Mouse (Mus musculus) G1E (cell line): ENCODE measurements around the gene Odf4. TPM values are rescaled to one million over a fixed set of nuclear protein-coding genes. Genes with fewer than 3 reads are reported as not detected.

Source experiments
- ATAC-seq: 2 replicates; pipeline ENCODE4 v1.8.0; 2016; ENCODE audit warnings: mild to moderate bottlenecking; ENCODE audit not compliant: insufficient number of reproducible peaks, poor library complexity, low FRiP score, severe bottlenecking; ENCODE audit errors: extremely low read depth
- DNase-seq: peaks from one replicate; pipeline ENCODE4 v3.0.0; 2012; ENCODE audit warnings: low spot score
- H3K27me3 ChIP-seq: 2 replicates; pipeline ENCODE4 v1.6.1; 2012; ENCODE audit warnings: mild to moderate bottlenecking, low read length, inconsistent platforms; ENCODE audit not compliant: insufficient read depth
- H3K36me3 ChIP-seq: replicated peaks from 2 replicates; pipeline ENCODE3; 2012; ENCODE audit warnings: mild to moderate bottlenecking, inconsistent platforms
- H3K4me1 ChIP-seq: 2 replicates; pipeline ENCODE4 v1.6.1; 2012; ENCODE audit warnings: low read depth, low read length, inconsistent platforms, mixed read lengths; ENCODE audit not compliant: insufficient read depth
- H3K4me3 ChIP-seq: 2 replicates; pipeline ENCODE4 v1.5.1; 2012; ENCODE audit warnings: low read depth, mild to moderate bottlenecking, inconsistent platforms, low read length, moderate library complexity, mixed read lengths
- H3K9me3 ChIP-seq: replicated peaks from 2 replicates; pipeline ENCODE4 v1.6.1; 2012; ENCODE audit warnings: inconsistent platforms
- CTCF ChIP-seq: IDR thresholded peaks from 2 replicates; pipeline ENCODE4 v1.5.1; 2012; ENCODE audit warnings: low read depth, low read length, inconsistent platforms, mixed read lengths
- GATA1 ChIP-seq: IDR thresholded peaks from 2 replicates; pipeline ENCODE4 v1.6.1; 2012; ENCODE audit warnings: borderline replicate concordance, low read length, inconsistent platforms, mixed read lengths
- GATA2 ChIP-seq: IDR thresholded peaks from 2 replicates; pipeline ENCODE4 v1.6.1; 2012; ENCODE audit warnings: low read depth, low read length, inconsistent platforms, borderline replicate concordance
- POLR2AphosphoS5 ChIP-seq: IDR thresholded peaks from 2 replicates; pipeline ENCODE4 v1.6.1; 2012; ENCODE audit warnings: low read depth, low read length, inconsistent platforms; ENCODE audit not compliant: insufficient replicate concordance
- TAL1 ChIP-seq: conservative IDR thresholded peaks from 2 replicates; pipeline ENCODE4 v1.6.1; 2012; ENCODE audit warnings: low read depth, low read length, inconsistent platforms, mixed read lengths
- polyA plus RNA-seq: library from polyadenylated mRNA; stranded (reverse); fragments of >175 nt; gene quantifications from 2 replicates; pipeline ENCODE4 v1.2.3, GENCODE M21; 2012
- total RNA-seq, 2 experiments: library from RNA; stranded (forward) in 1 of 2; stranded (reverse) in 1 of 2; fragments of 200-1000 nt in 1 of 2; fragments of >200 nt in 1 of 2; fragmentation: Nextera tagmentation in 1 of 2; gene quantifications; 2 replicates each; pipeline ENCODE4 v1.2.3; 2014 to 2017

Gene Odf4
- total and polyA plus RNA-seq, 3 experiments = not detected

DNA sequence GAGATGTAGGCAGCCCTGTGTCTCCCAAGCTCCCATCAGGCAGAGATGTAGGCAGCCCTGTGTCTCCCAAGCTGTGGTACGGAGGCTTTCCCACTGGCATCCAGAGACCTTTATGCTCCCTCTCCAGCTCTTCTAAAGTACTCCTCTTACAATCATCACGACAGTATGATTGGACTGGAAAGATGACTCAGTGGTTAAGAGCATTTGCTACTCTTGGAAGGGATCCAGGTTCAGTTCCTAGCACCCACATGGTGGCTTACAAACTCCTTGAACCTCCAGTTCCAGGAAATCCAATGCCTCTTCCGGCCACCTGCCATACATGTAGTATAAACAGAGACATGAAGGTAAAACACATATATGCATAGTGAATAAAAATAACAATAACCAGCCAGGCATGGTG, 34.7 kb upstream of the Odf4 start:
- no peak for ATAC-seq
- H3K36me3 ChIP-seq = no peaks in the 10 kb centered on the region
- H3K4me1 ChIP-seq = peaks cover 19% of the 10 kb centered on the region
- peaks cover 19% of the 10 kb centered on the region for H3K27me3 ChIP-seq
- H3K4me3 ChIP-seq = no peak overlapping the region
- H3K9me3 ChIP-seq = no peaks in the 10 kb centered on the region
- no peak for DNase-seq
- TF ChIP-seq POLR2AphosphoS5 (no peak), TAL1 (no peak), CTCF (no peak), GATA2 (no peak), GATA1 (no peak)

- no peak for TF ChIP-seq CTCF
- peaks cover 20% of the 10 kb centered on the region for H3K4me1 ChIP-seq
- H3K4me3 ChIP-seq = no peak overlapping the region
- no peak for DNase-seq
- H3K36me3 ChIP-seq = no peaks in the 10 kb centered on the region
- no peak for ATAC-seq
- H3K9me3 ChIP-seq = no peaks in the 10 kb centered on the region
- peaks cover 50% of the 10 kb centered on the region for H3K27me3 ChIP-seq
Measured at GRCm38 (mm10) chr11:68957971-68958370, 31.1 kb upstream of the Odf4 start.

DNA sequence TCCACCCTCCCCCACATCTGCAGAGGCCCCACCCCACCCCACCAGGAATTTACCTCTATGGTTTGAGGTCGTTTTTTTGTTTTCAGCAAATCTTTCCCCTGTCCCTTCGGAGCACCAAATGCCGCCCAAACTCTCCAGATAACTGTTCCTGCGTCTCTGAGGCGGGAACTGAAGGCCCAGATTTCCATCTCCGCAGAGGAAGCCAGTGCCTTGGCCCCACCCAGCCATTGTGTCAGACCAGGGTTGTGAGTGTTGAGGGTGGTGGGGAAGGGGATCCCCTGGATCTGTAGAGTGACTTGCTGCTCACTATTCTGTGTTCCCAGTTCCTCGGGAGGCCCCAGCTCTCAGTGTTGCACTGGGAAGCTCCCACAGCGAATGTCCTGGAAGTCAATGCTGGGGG, 30.4 kb upstream of the Odf4 start, which contains the start of gene Arhgef15:
Arhgef15 (minus strand) TSS at position 173 of the 400 bp plus-strand sequence.
- H3K27me3 ChIP-seq = peaks cover 51% of the 10 kb centered on the region
- H3K9me3 ChIP-seq = no peaks in the 10 kb centered on the region
- no peak for ATAC-seq
- DNase-seq = no peak
- TF ChIP-seq TAL1 = no peak
- TF ChIP-seq GATA2 = no peak
- TF ChIP-seq GATA1 = no peak
- no peak for TF ChIP-seq CTCF
- no peak for TF ChIP-seq POLR2AphosphoS5
- H3K36me3 ChIP-seq = no peaks in the 10 kb centered on the region
- no peak within 1 kb of the TSS for H3K4me3 ChIP-seq
- H3K4me1 ChIP-seq = peaks cover 18% of the 10 kb centered on the region

DNA sequence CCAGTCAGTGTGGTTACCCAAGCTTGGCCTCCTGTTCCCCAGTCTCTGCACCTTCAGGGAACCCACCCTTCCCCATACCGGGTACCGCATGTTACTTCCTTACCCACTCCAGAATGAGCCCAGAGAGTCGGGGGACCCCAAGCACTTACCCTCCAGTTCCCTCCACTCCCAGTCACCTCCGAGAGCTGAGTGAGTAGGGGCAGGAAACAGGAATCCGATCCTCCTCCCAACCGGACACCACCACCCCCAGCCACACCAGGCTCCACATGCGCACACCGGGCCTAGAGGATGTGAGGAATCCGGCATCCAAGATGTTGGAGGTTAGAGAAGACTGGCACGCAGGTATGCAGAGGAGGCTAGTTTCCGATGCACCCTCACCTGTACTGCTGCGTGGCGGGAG, 29.8 kb upstream of the Odf4 start:
- H3K27me3 ChIP-seq = peaks cover 55% of the 10 kb centered on the region

DNA sequence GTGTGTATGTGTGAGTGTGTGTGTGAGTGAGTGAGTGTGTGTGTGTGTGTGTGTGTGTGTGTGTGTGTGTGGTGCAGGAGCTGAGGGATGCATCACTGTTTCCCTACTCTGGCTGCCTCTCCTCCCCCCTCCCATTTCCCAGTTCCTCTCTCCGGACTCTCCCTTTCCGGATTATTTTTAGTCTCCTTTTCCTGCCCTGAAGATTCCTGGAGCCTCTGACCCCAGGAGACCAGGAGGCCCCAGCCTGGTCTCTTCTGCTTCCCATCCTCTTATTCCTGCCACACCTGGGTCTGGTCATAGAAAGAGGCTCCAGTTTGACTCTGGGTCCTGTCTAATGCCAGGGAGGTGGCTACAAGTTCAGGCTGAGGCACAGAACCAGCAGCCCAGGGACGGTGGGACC, 29.2 kb upstream of the Odf4 start:
- Histone ChIP-seq H3K9me3 (no peaks in the 10 kb centered on the region), H3K4me1 (peaks cover 17% of the 10 kb centered on the region), H3K27me3 (peaks cover 59% of the 10 kb centered on the region), H3K36me3 (no peaks in the 10 kb centered on the region), H3K4me3 (no peak overlapping the region)
- DNase-seq = no peak
- ATAC-seq = no peak
- TF ChIP-seq GATA2 (no peak), GATA1 (no peak), CTCF (no peak), POLR2AphosphoS5 (no peak), TAL1 (no peak)

More for the DNA sequence above, 29.8 kb upstream of the Odf4 start:
- Histone ChIP-seq H3K36me3 (no peaks in the 10 kb centered on the region), H3K4me1 (peaks cover 18% of the 10 kb centered on the region), H3K4me3 (no peak overlapping the region), H3K9me3 (no peaks in the 10 kb centered on the region)
- no peak for DNase-seq
- no peak for ATAC-seq
- no peak for TF ChIP-seq TAL1
- TF ChIP-seq CTCF = no peak
- TF ChIP-seq GATA2 = no peak
- no peak for TF ChIP-seq POLR2AphosphoS5

GRCm38 (mm10) chr11:68955473-68955872, 28.6 kb upstream of the Odf4 start:
- Histone ChIP-seq H3K4me3 (no peak overlapping the region), H3K27me3 (peaks cover 63% of the 10 kb centered on the region), H3K36me3 (no peaks in the 10 kb centered on the region), H3K4me1 (peaks cover 17% of the 10 kb centered on the region), H3K9me3 (no peaks in the 10 kb centered on the region)
- no peak for DNase-seq
- TF ChIP-seq GATA1 (no peak), POLR2AphosphoS5 (no peak), TAL1 (no peak), GATA2 (no peak), CTCF (no peak)
- ATAC-seq = no peak

DNA sequence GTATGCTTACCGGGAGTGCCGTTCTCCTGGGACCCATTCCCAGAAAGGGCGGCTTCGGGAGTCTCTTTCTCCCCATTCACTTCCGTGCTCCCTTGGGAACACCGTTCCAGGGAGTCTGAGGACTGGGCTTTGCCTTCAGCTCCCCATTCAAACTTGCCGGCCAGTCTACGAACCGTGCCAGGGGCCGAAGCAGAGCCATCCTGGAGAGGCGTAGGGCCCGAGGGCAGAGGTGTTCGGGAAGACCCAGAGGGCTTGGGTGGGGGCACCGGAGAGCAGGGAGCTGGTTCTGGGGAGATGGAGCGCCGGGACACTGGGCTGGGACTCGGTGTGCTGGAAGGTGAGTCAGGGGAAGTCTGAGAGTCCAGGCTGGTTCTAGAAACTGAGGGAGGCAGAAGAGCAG, 27.5 kb upstream of the Odf4 start:
- peaks cover 17% of the 10 kb centered on the region for H3K4me1 ChIP-seq
- peaks cover 69% of the 10 kb centered on the region for H3K27me3 ChIP-seq
- ATAC-seq (no peak), DNase-seq (no peak)
- no peak for TF ChIP-seq CTCF
- no peak for TF ChIP-seq POLR2AphosphoS5
- TF ChIP-seq TAL1 = no peak
- no peak for TF ChIP-seq GATA1
- no peak for TF ChIP-seq GATA2
- peak overlapping the region; percentile 42; the same call in 1 of the 2 replicates for H3K4me3 ChIP-seq
- H3K9me3 ChIP-seq = no peaks in the 10 kb centered on the region
- no peaks in the 10 kb centered on the region for H3K36me3 ChIP-seq
